Mouse (Mus musculus) megakaryocyte, embryonic 14.5 days (primary cell): ENCODE data around the gene Rab5c.

Source experiments
- FLI1 ChIP-seq: IDR thresholded peaks from 2 replicates; pipeline ENCODE4 v1.6.1; 2012; ENCODE audit warnings: low read length, inconsistent platforms, mixed read lengths
- GATA1 ChIP-seq: IDR thresholded peaks from 3 replicates; pipeline ENCODE4 v1.6.1; 2012; ENCODE audit warnings: mixed read lengths, low read length, inconsistent platforms, borderline replicate concordance

DNA sequence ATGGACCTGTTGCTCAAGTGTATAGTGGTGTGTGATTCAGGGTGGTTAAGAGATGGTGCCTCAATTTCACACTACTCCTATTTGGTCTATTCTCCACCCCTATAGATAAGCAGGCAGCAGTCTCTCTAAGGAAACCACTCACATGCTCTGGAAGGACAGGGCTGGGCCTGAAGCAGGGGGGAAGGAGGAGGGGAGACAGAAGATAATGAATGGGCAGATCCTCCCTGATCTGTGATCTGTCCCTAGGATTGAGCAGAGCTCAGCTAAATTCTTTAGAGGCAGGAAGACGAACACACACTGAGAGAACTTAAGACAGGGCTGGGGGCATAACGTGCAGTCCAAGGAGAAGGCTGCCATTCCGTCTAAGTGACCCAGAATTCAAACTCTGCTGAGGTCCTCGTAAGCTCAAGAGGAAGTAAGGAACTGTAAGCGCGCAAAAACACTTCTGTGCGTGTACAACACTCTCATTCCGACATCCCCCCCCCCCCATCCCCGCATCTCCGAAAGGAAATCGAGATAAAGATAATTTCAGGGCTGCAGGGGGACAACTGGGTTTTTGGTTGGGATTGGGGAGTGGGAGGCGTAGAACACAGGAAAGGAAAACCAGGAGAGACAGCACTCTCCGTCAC lies 796 bp downstream of the Rab5c start:
- no peak; the same call in 2 of the 3 replicates for TF ChIP-seq GATA1
- TF ChIP-seq FLI1: no peak
